Comparison of ENCODE assay signal across 24 mouse cellular contexts in the genomic region with DNA sequence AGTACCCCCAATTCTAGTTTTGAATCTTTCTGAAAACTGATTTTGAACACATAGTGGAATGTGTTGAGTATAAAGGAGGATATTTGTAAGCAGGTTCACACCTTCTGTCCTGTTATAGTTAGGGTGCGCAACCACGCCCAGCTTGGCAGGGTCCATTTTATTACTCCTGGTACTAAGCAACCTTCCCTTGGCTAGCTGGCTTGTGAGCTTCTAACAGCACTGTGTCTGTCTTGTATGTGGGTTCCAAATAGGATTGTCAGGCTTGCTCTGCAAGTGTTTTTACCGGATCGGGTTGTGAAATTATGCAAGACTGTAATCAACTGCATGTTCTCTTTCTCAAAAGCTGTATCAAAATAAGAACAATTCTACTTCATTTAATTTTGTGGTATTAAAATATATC. TPM values are rescaled to one million over a fixed set of nuclear protein-coding genes. Genes with fewer than 3 reads are reported as not detected.
"Had no signal": no experiment of that assay in that cellular context is flagged by ENCODE, and none has a peak within 500 bp of the region (broad histone marks: within the 10 kb centered on the region; RNA-seq: fewer than 3 reads in every experiment).

No protein-coding gene starts in this region.

- H3K9me3 ChIP-seq: lung, embryonic 15.5 days; midbrain, embryonic 10.5 days; midbrain, embryonic 12.5 days; neural tube, embryonic 13.5 days; neural tube, embryonic 15.5 days had no signal

- H3K27ac ChIP-seq: lung, embryonic 15.5 days; midbrain, embryonic 10.5 days; midbrain, embryonic 12.5 days; neural tube, embryonic 13.5 days; neural tube, embryonic 15.5 days had no signal

- H3K9ac ChIP-seq: liver, postnatal 0 days; lung, embryonic 15.5 days; midbrain, embryonic 12.5 days; neural tube, embryonic 13.5 days; neural tube, embryonic 15.5 days had no signal

- H3K4me3 ChIP-seq: lung, embryonic 15.5 days; midbrain, embryonic 10.5 days; midbrain, embryonic 12.5 days; myocyte; neural tube, embryonic 13.5 days; neural tube, embryonic 15.5 days had no signal

- DNase-seq: liver, postnatal 0 days; lung, adult 2 months; lung, postnatal 14 days; lung, postnatal 4 days; midbrain, embryonic 14.5 days; retina, postnatal 1 day; right cerebral cortex, adult 18-20 months; right cerebral cortex, postnatal 25 days; right cerebral cortex, postnatal 4 days; spleen, adult 18-20 months; thymus, adult 18-20 months; thymus, postnatal 14 days; thymus, postnatal 36 days had no signal

- ATAC-seq: liver, postnatal 0 days; lung, postnatal 0 days; midbrain, embryonic 16.5 days had no signal

- H3K4me2 ChIP-seq: lung, embryonic 15.5 days; midbrain, embryonic 12.5 days; neural tube, embryonic 13.5 days; neural tube, embryonic 15.5 days had no signal

- H3K27me3 ChIP-seq: lung, embryonic 15.5 days; midbrain, embryonic 12.5 days; neural tube, embryonic 13.5 days; neural tube, embryonic 15.5 days had no signal

RNA-seq across cellular contexts. Expression of gene Masp2, which starts 20.1 kb away (rescaled TPM):
- polyA plus RNA-seq: lung, postnatal 0 days; midbrain, embryonic 12.5 days; stomach, embryonic 14.5 days had no signal

RNA-seq across cellular contexts. Expression of gene Gm572, which starts 20.6 kb away (rescaled TPM):
- polyA plus RNA-seq: liver, postnatal 0 days; lung, embryonic 15.5 days; lung, postnatal 0 days; midbrain, embryonic 12.5 days; midbrain, embryonic 14.5 days; midbrain, embryonic 16.5 days; neural tube, embryonic 11.5 days; neural tube, embryonic 13.5 days; neural tube, embryonic 15.5 days; stomach, embryonic 14.5 days; thymus, postnatal 0 days had no signal
